Mouse (Mus musculus) ES-E14 (cell line): ENCODE results near the gene Neil3.

Experiments used
- CHD2 ChIP-seq: IDR thresholded peaks from 2 replicates; pipeline ENCODE4 v1.6.1; 2014; ENCODE audit warnings: mild to moderate bottlenecking, low read depth, low read length, inconsistent platforms
- HCFC1 ChIP-seq: IDR thresholded peaks from 2 replicates; pipeline ENCODE4 v1.6.1; 2012; ENCODE audit warnings: low read length, inconsistent platforms, borderline replicate concordance; ENCODE audit not compliant: insufficient read depth
- MAFK ChIP-seq: IDR thresholded peaks from 2 replicates; pipeline ENCODE4 v1.6.1; 2014; ENCODE audit warnings: mild to moderate bottlenecking, low read depth, low read length, inconsistent platforms; ENCODE audit not compliant: insufficient read depth
- ZC3H11A ChIP-seq: IDR thresholded peaks from 2 replicates; pipeline ENCODE4 v1.6.1; 2012; ENCODE audit warnings: low read depth, mild to moderate bottlenecking, inconsistent platforms, low read length, borderline replicate concordance

DNA sequence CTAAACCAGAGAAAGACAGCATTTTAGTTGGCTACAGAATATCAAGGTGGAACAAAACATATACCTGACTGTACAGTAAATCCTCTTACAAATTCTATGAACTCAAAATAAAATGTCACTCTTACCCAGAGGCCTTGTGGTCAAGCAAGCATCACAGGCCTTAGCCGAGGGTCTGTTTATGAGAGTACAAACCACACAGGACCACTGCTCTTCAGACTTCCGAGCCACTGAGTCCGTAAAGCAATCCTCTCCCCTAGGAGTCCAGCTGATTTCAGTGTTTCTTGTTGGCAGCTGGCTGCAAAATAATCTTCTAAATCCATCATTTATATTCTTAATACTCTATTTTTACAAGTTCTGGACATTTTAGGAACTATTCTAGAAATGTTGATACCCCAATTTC, 38.0 kb downstream of the Neil3 start:
- no peak for TF ChIP-seq ZC3H11A
- no peak for TF ChIP-seq CHD2
- TF ChIP-seq HCFC1 = no peak
- no peak for TF ChIP-seq MAFK
